Mouse (Mus musculus): Measurements from ENCODE around the gene Nodal.

DNA sequence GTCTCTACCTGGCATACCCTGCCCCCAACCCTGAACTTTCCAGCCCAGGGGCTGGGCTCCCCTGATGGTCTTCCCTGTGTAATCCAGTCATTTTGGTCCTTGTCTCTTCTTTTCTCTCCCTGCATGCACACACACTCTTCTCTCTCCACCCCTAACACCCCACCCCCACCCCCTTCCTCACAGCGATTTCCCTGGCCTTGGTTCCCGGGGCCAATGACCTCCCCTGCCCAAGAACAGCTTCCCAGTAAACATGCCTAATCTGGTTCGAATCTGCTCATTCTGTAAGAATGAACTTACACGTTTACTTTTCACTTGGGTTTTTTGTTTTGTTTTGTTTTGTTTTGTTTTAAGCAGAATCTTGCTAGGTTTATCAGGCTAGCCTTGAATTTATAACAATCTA is 8.0 kb upstream of the Nodal start:
- TF ChIP-seq POLR2A (IDR thresholded peaks at IDR 0.05; ENCODE audit: insufficient read depth, low read length) (no peak), CTCF (IDR thresholded peaks at IDR 0.05; ENCODE audit: low read depth, low read length) (no peak)

All from ES-Bruce4 (cell line).